Mouse (Mus musculus) intestine, embryonic 14.5 days (tissue): ENCODE measurements around the gene Cops3. TPM values are rescaled to one million over a fixed set of nuclear protein-coding genes. Genes with fewer than 3 reads are reported as not detected.

ENCODE experiments used
- ATAC-seq: fragments of 200-750 bp; cut with Nextera tagmentation; replicated peaks from 2 replicates; pipeline ENCODE4 v1.8.0; 2017; ENCODE audit warnings: low read depth, moderate number of reproducible peaks, moderate TSS enrichment, moderate library complexity; ENCODE audit not compliant: low FRiP score, low TSS enrichment
- DNase-seq: peaks from one replicate; pipeline ENCODE4 v3.0.0-alpha.2; 2018; ENCODE audit warnings: low spot score
- H3K27ac ChIP-seq: fragments of 300-500 bp; sonication (generic); 2 replicates; pipeline ENCODE4 v1.5.1; 2014; ENCODE audit warnings: low read depth, mild to moderate bottlenecking, control low read depth
- H3K27me3 ChIP-seq: fragments of 300-500 bp; sonication (generic); replicated peaks from 2 replicates; pipeline ENCODE4 v1.6.1; 2014; ENCODE audit warnings: low read length, control low read depth; ENCODE audit not compliant: control insufficient read depth, insufficient read depth
- H3K36me3 ChIP-seq: fragments of 300-500 bp; sonication (generic); 2 replicates; pipeline ENCODE4 v1.6.1; 2014; ENCODE audit warnings: low read length, control low read depth; ENCODE audit not compliant: control insufficient read depth, insufficient read depth
- H3K4me1 ChIP-seq: fragments of 300-500 bp; sonication (generic); replicated peaks from 2 replicates; pipeline ENCODE4 v1.6.1; 2014; ENCODE audit warnings: low read length, control low read depth, mixed read lengths; ENCODE audit not compliant: control insufficient read depth, insufficient read depth
- H3K4me2 ChIP-seq: fragments of 300-500 bp; sonication (generic); 2 replicates; pipeline ENCODE4 v1.6.1; 2014; ENCODE audit warnings: low read length
- H3K4me3 ChIP-seq: fragments of 300-500 bp; sonication (generic); 2 replicates; pipeline ENCODE4 v1.5.1; 2014; ENCODE audit warnings: low read depth, low read length, control low read depth, mixed read lengths
- H3K9ac ChIP-seq: fragments of 300-500 bp; sonication (generic); 2 replicates; pipeline ENCODE4 v1.6.1; 2014; ENCODE audit warnings: mild to moderate bottlenecking, low read length
- H3K9me3 ChIP-seq: fragments of 300-500 bp; sonication (generic); 2 replicates; pipeline ENCODE4 v1.6.1; 2016; ENCODE audit warnings: low read length, control low read depth; ENCODE audit not compliant: control insufficient read depth
- WGBS: fragments of 180-500 bp; shearing (Covaris S2); extraction: QIAGEN DNeasy Blood & Tissue Kit; methylation state at CpG from one replicate; pipeline ENCODE4 v1.1.7; 2014; 5-methylcytosine and 5-hydroxymethylcytosine counted together
- polyA plus RNA-seq: library from polyadenylated mRNA; unstranded; fragments of >200 nt; fragmentation: Nextera tagmentation; extraction: Ambion mirVana; gene quantifications from 2 replicates; pipeline ENCODE4 v1.2.1, GENCODE M21; 2014

Gene Cops3
- 206 and 211 TPM in 2 replicates for polyA plus RNA-seq

- peak; percentile 94 for DNase-seq
- H3K27ac ChIP-seq, result peak within 1 kb of the TSS; percentile 98
- no peaks in the 10 kb centered on the region for H3K27me3 ChIP-seq
- peaks cover 28% of the 10 kb centered on the region for H3K36me3 ChIP-seq
- H3K4me1 ChIP-seq, result peaks cover 15% of the 10 kb centered on the region
- ATAC-seq, result peak; percentile 97
- H3K9me3 ChIP-seq, result no peaks in the 10 kb centered on the region
- peak within 1 kb of the TSS; percentile 73 for H3K4me2 ChIP-seq
- under 1% methylated on average over 43 of the region's 43 CpGs for WGBS
- H3K4me3 ChIP-seq, result peak within 1 kb of the TSS; percentile 97
- H3K9ac ChIP-seq, result peak within 1 kb of the TSS; percentile 98
Measured at GRCm38 (mm10) chr11:59839459-59840126, at the start of gene Cops3. TSS of gene Cops3 (minus strand) at chr11:59839838.

DNA sequence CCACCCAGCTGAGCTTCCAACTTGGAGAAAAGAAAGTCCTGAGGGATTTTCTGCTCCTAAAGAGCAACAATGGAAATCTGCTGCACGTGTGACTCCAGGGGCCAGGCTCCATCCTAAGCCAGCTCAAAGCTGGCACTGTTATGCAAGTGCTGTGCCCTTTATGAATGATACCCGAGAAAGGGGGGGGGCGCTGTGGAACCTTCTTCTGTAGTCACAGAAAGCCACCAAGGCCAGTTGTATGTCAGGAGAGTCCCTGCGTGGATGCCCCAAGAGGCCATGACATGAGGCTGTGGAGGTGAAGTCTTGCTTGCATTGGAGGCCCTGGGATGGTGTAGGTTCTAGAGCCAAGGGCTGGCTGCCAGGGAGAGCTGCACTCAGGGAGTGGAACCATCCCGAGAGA lies 48.5 kb upstream of the Cops3 start:
- Histone ChIP-seq H3K27me3 (no peaks in the 10 kb centered on the region), H3K4me1 (peaks cover 9% of the 10 kb centered on the region; the same call in 1 of the 2 replicates), H3K4me3 (no peak overlapping the region), H3K27ac (no peak overlapping the region), H3K9me3 (no peaks in the 10 kb centered on the region), H3K4me2 (no peak overlapping the region), H3K36me3 (no peaks in the 10 kb centered on the region), H3K9ac (no peak overlapping the region)
- 78% methylated on average over 5 of the region's 5 CpGs for WGBS
- ATAC-seq (no peak), DNase-seq (no peak)

DNA sequence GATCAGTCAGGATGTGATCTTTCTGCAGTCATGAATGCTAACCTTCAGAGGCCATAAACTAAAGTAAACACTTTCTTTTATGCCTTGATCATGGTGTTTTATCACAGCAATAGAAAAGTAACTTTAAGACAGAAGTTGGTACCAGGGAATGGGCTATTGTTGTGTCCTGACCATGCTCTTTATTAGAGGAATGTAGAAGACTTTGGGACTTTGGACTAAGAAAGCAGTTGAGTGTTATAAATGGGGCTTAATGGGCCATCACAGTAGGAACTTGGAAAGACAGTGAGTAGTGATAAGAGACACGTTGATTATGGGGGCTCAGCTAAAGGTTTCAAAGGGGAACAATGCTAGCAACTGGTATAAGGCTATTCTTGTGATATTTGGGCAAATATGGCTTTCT lies 47.3 kb upstream of the Cops3 start:
- Histone ChIP-seq H3K27me3 (no peaks in the 10 kb centered on the region), H3K9ac (no peak overlapping the region), H3K4me1 (peaks cover 9% of the 10 kb centered on the region; the same call in 1 of the 2 replicates), H3K4me2 (no peak overlapping the region), H3K9me3 (no peaks in the 10 kb centered on the region), H3K27ac (no peak overlapping the region), H3K36me3 (no peaks in the 10 kb centered on the region), H3K4me3 (no peak overlapping the region)
- ATAC-seq, result no peak
- DNase-seq, result no peak
- WGBS, result 59% methylated on average over 1 of the region's 1 CpGs

- no peak overlapping the region for H3K4me2 ChIP-seq
- no peak overlapping the region for H3K9ac ChIP-seq
- H3K4me1 ChIP-seq, result peaks cover 9% of the 10 kb centered on the region; the same call in 1 of the 2 replicates
- H3K36me3 ChIP-seq, result no peaks in the 10 kb centered on the region
- WGBS, result 54% methylated on average over 17 of the region's 17 CpGs
- no peak for DNase-seq
- peak overlapping the region; percentile 55 for H3K27ac ChIP-seq
- no peaks in the 10 kb centered on the region for H3K27me3 ChIP-seq
- no peaks in the 10 kb centered on the region for H3K9me3 ChIP-seq
- H3K4me3 ChIP-seq, result no peak overlapping the region
- no peak for ATAC-seq
Measured at GRCm38 (mm10) chr11:59885217-59885986, 45.8 kb upstream of the Cops3 start.

GRCm38 (mm10) chr11:59880031-59880430 lies 40.4 kb upstream of the Cops3 start:
- Histone ChIP-seq H3K4me3 (no peak overlapping the region), H3K4me1 (peaks cover 1% of the 10 kb centered on the region), H3K4me2 (no peak overlapping the region), H3K9ac (no peak overlapping the region), H3K27me3 (no peaks in the 10 kb centered on the region), H3K9me3 (no peaks in the 10 kb centered on the region), H3K36me3 (peaks cover 24% of the 10 kb centered on the region), H3K27ac (no peak overlapping the region)
- WGBS, result 10% methylated on average over 2 of the region's 2 CpGs
- DNase-seq, result peak; percentile 86
- peak; percentile 73 for ATAC-seq

GRCm38 (mm10) chr11:59872124-59872523 lies 32.5 kb upstream of the Cops3 start:
- Histone ChIP-seq H3K27me3 (no peaks in the 10 kb centered on the region), H3K4me1 (no peaks in the 10 kb centered on the region), H3K27ac (no peak overlapping the region), H3K9me3 (no peaks in the 10 kb centered on the region), H3K4me3 (no peak overlapping the region), H3K9ac (no peak overlapping the region), H3K4me2 (no peak overlapping the region), H3K36me3 (peaks cover 42% of the 10 kb centered on the region)
- 82% methylated on average over 8 of the region's 8 CpGs for WGBS
- no peak for DNase-seq
- ATAC-seq, result no peak

GRCm38 (mm10) chr11:59864316-59864715 lies 24.7 kb upstream of the Cops3 start:
- Histone ChIP-seq H3K4me2 (no peak overlapping the region), H3K27ac (no peak overlapping the region), H3K36me3 (peaks cover 8% of the 10 kb centered on the region; the same call in 1 of the 2 replicates), H3K9me3 (no peaks in the 10 kb centered on the region), H3K27me3 (no peaks in the 10 kb centered on the region), H3K9ac (no peak overlapping the region), H3K4me3 (no peak overlapping the region), H3K4me1 (no peaks in the 10 kb centered on the region)
- ATAC-seq (0 out of 2 replicates have a peak, but pooled peaks have one; percentile 27), DNase-seq (no peak)
- WGBS, result 76% methylated on average over 6 of the region's 6 CpGs

DNA sequence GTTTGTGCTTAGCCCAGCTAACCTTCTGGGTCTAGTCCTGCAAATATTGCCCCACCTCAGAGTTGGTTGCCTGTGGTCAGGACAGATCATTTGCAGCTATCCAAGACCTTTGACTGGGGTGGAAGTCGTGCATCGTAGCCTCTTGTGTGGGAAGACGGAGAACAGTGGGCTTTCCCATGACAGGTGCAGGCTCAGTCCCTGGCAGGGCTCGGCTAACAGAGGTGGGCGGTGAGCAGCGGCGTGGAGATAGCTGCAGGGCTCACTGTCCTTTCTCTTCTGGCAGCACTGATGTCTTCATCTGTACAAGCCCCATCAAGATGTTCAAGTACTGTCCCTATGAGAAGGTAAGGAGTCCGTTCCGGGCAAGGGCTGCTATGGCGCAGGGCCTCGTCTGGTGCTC lies 20.8 kb upstream of the Cops3 start:
- Histone ChIP-seq H3K9ac (no peak overlapping the region), H3K4me1 (no peaks in the 10 kb centered on the region), H3K27me3 (no peaks in the 10 kb centered on the region), H3K27ac (no peak overlapping the region), H3K36me3 (peaks cover 12% of the 10 kb centered on the region; the same call in 1 of the 2 replicates), H3K4me2 (no peak overlapping the region), H3K4me3 (no peak overlapping the region), H3K9me3 (no peaks in the 10 kb centered on the region)
- 88% methylated on average over 11 of the region's 11 CpGs for WGBS
- DNase-seq (no peak), ATAC-seq (no peak)
